Mouse (Mus musculus): ENCODE results near the gene Fat1. TPM values are rescaled to one million over a fixed set of nuclear protein-coding genes. Genes with fewer than 3 reads are reported as not detected.
A peak's percentile ranks its signal among the peaks of the same experiment; 100 is the strongest.

Gene Fat1
- polyA plus RNA-seq, 1 experiment from 2014 or later: 14.8 TPM

DNA sequence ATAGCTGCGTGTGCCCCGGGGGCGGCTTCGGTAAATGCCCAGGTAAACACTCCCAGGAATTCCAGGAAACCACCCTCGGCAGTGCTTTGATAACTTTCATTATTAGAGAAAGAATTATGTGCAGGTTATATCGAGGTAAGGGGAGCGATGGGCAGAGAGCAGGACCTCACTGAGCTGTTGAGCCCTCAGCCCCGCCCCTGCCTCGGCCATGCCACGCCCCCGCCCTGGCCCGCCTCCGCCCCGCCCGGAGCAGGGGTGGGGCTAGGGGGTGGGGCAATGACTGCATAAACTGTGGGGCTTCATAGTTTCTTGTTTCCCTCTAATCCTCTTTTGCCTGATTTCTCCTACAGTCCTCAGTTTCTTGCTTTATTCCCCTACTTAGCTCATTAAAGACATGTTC is 103.1 kb downstream of the Fat1 start:
- Histone ChIP-seq H3K9me3 (ENCODE audit: control insufficient read depth, low read length) (no peaks in the 10 kb centered on the region; the same call in 1 of the 2 replicates), H3K4me3 (ENCODE audit: low read length) (no peak overlapping the region), H3K27me3 (replicated peaks; ENCODE audit: control insufficient read depth, insufficient read depth, low read length) (no peaks in the 10 kb centered on the region), H3K27ac (ENCODE audit: low read depth, low read length) (no peak overlapping the region), H3K4me1 (ENCODE audit: control insufficient read depth, insufficient read depth, low read depth, low read length) (no peaks in the 10 kb centered on the region), H3K4me2 (ENCODE audit: low read length) (no peak overlapping the region), H3K36me3 (ENCODE audit: control insufficient read depth, insufficient read depth, low read length) (peaks cover 51% of the 10 kb centered on the region), H3K9ac (ENCODE audit: low read depth, low read length) (no peak overlapping the region)
- ATAC-seq: no peak
- WGBS: 80% methylated on average over 15 of the region's 15 CpGs

DNA sequence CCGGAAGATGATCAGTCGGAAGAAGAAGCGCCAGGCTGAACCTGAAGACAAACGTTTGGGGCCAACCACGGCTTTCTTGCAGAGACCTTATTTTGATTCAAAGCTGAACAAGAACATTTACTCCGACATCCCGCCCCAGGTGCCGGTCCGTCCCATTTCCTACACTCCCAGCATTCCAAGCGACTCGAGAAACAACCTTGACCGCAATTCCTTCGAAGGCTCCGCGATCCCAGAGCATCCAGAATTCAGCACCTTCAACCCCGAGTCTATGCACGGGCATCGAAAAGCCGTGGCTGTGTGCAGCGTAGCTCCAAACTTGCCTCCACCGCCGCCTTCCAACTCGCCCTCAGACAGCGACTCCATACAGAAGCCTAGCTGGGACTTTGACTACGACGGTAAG is 108.9 kb downstream of the Fat1 start:
- no peak overlapping the region for H3K9ac ChIP-seq (ENCODE audit: low read depth, low read length)
- no peaks in the 10 kb centered on the region for H3K27me3 ChIP-seq (replicated peaks; ENCODE audit: control insufficient read depth, insufficient read depth, low read length)
- H3K27ac ChIP-seq (ENCODE audit: low read depth, low read length): no peak overlapping the region
- no peak for ATAC-seq
- no peak overlapping the region for H3K4me3 ChIP-seq (ENCODE audit: low read length)
- WGBS: 97% methylated on average over 26 of the region's 26 CpGs
- H3K9me3 ChIP-seq (ENCODE audit: control insufficient read depth, low read length): peaks cover 3% of the 10 kb centered on the region; the same call in 1 of the 2 replicates
- peaks cover 43% of the 10 kb centered on the region for H3K36me3 ChIP-seq (ENCODE audit: control insufficient read depth, insufficient read depth, low read length)
- H3K4me1 ChIP-seq (ENCODE audit: control insufficient read depth, insufficient read depth, low read depth, low read length): no peaks in the 10 kb centered on the region
- no peak overlapping the region for H3K4me2 ChIP-seq (ENCODE audit: low read length)

DNA sequence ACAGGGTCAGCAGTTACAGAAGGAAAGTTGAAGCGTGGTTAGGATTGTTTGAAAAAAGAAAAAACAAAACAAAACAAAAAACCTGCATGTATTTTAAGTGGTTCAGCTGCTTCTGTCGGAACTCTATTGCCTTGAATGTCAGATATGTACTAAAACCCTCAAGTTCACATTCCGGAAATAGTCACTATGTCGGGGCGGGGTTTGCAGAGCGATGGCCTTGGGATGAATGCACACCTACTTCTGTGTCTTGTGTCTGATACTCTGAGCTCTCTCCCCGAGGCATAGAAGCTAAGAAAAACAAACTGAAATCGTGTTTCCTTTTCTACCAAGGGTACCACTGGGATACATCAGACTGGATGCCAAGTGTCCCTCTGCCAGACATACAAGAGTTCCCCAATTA is 115.2 kb downstream of the Fat1 start:
- peaks cover 15% of the 10 kb centered on the region for H3K36me3 ChIP-seq (ENCODE audit: control insufficient read depth, insufficient read depth, low read length)
- H3K9ac ChIP-seq (ENCODE audit: low read depth, low read length): no peak overlapping the region
- H3K4me2 ChIP-seq (ENCODE audit: low read length): no peak overlapping the region
- no peak for ATAC-seq
- no peaks in the 10 kb centered on the region for H3K9me3 ChIP-seq (ENCODE audit: control insufficient read depth, low read length)
- H3K27me3 ChIP-seq (replicated peaks; ENCODE audit: control insufficient read depth, insufficient read depth, low read length): no peaks in the 10 kb centered on the region
- WGBS: 92% methylated on average over 8 of the region's 8 CpGs
- H3K27ac ChIP-seq (ENCODE audit: low read depth, low read length): no peak overlapping the region
- no peak overlapping the region for H3K4me3 ChIP-seq (ENCODE audit: low read length)
- H3K4me1 ChIP-seq (ENCODE audit: control insufficient read depth, insufficient read depth, low read depth, low read length): no peaks in the 10 kb centered on the region

DNA sequence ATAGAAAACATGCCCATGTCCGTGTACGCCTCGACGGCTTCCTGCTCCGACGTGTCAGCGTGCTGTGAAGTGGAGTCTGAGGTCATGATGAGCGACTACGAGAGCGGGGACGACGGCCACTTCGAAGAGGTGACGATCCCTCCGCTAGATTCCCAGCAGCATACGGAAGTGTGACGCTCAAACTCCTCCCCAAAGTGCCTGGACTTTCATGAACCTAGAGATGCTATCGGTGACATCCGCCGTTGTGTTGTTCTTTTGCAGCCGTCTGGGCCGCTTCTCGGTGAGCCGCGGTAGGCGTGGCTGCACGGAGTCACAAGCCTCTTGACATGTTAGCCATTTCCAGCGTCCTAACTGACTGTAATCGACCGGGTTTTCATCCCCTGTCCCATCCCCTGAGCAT is 116.0 kb downstream of the Fat1 start:
- no peak for ATAC-seq
- no peak overlapping the region for H3K27ac ChIP-seq (ENCODE audit: low read depth, low read length)
- no peaks in the 10 kb centered on the region for H3K9me3 ChIP-seq (ENCODE audit: control insufficient read depth, low read length)
- peaks cover 14% of the 10 kb centered on the region for H3K36me3 ChIP-seq (ENCODE audit: control insufficient read depth, insufficient read depth, low read length)
- H3K4me3 ChIP-seq (ENCODE audit: low read length): no peak overlapping the region
- no peak overlapping the region for H3K9ac ChIP-seq (ENCODE audit: low read depth, low read length)
- no peaks in the 10 kb centered on the region for H3K4me1 ChIP-seq (ENCODE audit: control insufficient read depth, insufficient read depth, low read depth, low read length)
- no peak overlapping the region for H3K4me2 ChIP-seq (ENCODE audit: low read length)
- WGBS: 96% methylated on average over 30 of the region's 30 CpGs
- no peaks in the 10 kb centered on the region for H3K27me3 ChIP-seq (replicated peaks; ENCODE audit: control insufficient read depth, insufficient read depth, low read length)

DNA sequence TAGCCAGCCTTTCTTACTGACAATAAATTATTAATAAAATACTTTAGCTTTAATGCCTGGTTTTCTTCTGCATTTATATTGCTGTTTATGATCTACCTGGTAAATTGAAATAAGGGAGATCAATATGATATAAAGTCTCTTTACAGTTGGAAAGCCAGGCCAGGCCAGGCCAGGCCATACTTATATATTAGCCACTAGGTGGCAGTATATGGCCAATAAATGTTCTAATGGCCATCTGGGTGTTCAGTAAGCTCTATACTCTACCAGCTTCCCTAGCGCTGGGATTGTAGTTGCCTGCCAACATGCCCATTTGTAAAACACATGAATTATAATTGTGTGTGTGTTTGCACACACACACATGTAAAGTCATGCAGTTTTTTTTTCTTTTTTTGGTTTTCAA is 117.0 kb downstream of the Fat1 start:
- Histone ChIP-seq H3K4me1 (ENCODE audit: control insufficient read depth, insufficient read depth, low read depth, low read length) (no peaks in the 10 kb centered on the region), H3K4me2 (ENCODE audit: low read length) (no peak overlapping the region), H3K27me3 (replicated peaks; ENCODE audit: control insufficient read depth, insufficient read depth, low read length) (no peaks in the 10 kb centered on the region), H3K36me3 (ENCODE audit: control insufficient read depth, insufficient read depth, low read length) (peaks cover 14% of the 10 kb centered on the region), H3K27ac (ENCODE audit: low read depth, low read length) (no peak overlapping the region), H3K4me3 (ENCODE audit: low read length) (no peak overlapping the region), H3K9ac (ENCODE audit: low read depth, low read length) (no peak overlapping the region), H3K9me3 (ENCODE audit: control insufficient read depth, low read length) (no peaks in the 10 kb centered on the region)
- 77% methylated on average over 1 of the region's 1 CpGs for WGBS
- peak; percentile 63; the same call in 1 of the 2 replicates for ATAC-seq

DNA sequence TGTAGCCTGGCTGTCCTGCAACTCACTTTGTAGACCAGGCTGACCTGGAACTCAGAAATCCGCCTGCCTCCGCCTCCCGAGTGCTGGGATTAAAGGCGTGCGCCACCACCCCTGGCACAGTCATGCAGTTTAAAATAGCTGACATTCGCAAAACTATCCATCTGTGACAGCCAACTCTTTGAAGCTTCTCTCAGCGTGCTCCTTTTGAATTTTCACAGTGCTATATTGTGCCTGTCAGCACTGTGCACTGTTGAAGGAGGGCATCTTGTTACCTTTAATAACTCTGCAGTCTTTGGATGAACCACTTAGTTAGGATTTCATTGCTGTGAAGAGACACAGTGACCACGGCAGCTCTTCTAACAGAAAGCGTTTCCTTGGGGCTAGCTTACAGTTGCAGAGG is 117.4 kb downstream of the Fat1 start:
- 88% methylated on average over 9 of the region's 9 CpGs for WGBS
- H3K27me3 ChIP-seq (replicated peaks; ENCODE audit: control insufficient read depth, insufficient read depth, low read length): no peaks in the 10 kb centered on the region
- no peaks in the 10 kb centered on the region for H3K4me1 ChIP-seq (ENCODE audit: control insufficient read depth, insufficient read depth, low read depth, low read length)
- no peaks in the 10 kb centered on the region for H3K9me3 ChIP-seq (ENCODE audit: control insufficient read depth, low read length)
- H3K36me3 ChIP-seq (ENCODE audit: control insufficient read depth, insufficient read depth, low read length): peaks cover 14% of the 10 kb centered on the region
- no peak overlapping the region for H3K4me2 ChIP-seq (ENCODE audit: low read length)
- no peak overlapping the region for H3K4me3 ChIP-seq (ENCODE audit: low read length)
- ATAC-seq: no peak
- no peak overlapping the region for H3K27ac ChIP-seq (ENCODE audit: low read depth, low read length)
- no peak overlapping the region for H3K9ac ChIP-seq (ENCODE audit: low read depth, low read length)

DNA sequence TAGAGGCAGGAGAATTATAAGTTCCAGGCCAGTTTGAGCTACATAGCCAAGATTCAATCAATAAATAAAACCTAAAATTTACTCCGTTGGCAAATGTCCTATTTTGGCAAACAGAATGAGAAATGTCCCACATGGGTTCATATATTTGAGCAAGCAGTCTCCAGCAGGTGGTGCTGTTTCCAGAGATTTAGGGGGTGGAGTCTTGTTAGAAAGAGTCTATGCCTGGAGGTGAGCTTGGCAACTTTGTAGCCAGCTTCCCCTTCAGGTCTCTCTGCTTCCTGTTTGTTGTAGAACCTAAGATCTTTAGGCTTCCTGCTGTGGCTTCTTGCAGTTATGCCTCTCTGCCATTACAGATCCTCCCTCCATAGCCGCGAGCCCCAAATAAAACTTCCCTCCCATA is 120.3 kb downstream of the Fat1 start:
- Histone ChIP-seq H3K27ac (ENCODE audit: low read depth, low read length) (no peak overlapping the region), H3K4me2 (ENCODE audit: low read length) (no peak overlapping the region), H3K4me3 (ENCODE audit: low read length) (no peak overlapping the region), H3K36me3 (ENCODE audit: control insufficient read depth, insufficient read depth, low read length) (peaks cover 14% of the 10 kb centered on the region), H3K27me3 (replicated peaks; ENCODE audit: control insufficient read depth, insufficient read depth, low read length) (no peaks in the 10 kb centered on the region), H3K4me1 (ENCODE audit: control insufficient read depth, insufficient read depth, low read depth, low read length) (no peaks in the 10 kb centered on the region), H3K9me3 (ENCODE audit: control insufficient read depth, low read length) (no peaks in the 10 kb centered on the region), H3K9ac (ENCODE audit: low read depth, low read length) (no peak overlapping the region)
- ATAC-seq: no peak
- 99% methylated on average over 3 of the region's 3 CpGs for WGBS

DNA sequence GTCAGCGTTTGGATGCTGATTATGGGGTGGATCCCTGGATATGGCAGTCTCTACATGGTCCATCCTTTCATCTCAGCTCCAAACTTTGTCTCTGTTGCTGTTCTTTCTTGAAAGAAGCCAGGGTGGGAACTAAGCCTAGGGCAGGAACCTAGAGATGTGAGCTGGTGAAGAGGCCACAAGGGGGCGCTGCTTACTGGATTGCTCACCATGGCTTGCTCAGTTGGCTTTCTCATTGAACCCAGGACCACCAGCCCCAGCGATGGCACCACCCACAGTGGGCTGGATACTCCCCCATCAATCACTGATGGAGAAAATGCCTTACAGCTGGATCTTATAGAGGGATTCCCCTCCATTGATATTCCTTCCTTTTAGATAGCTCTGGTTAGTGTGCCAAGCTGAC is 121.6 kb downstream of the Fat1 start:
- H3K4me3 ChIP-seq (ENCODE audit: low read length): no peak overlapping the region
- no peak overlapping the region for H3K9ac ChIP-seq (ENCODE audit: low read depth, low read length)
- H3K27me3 ChIP-seq (replicated peaks; ENCODE audit: control insufficient read depth, insufficient read depth, low read length): no peaks in the 10 kb centered on the region
- H3K4me1 ChIP-seq (ENCODE audit: control insufficient read depth, insufficient read depth, low read depth, low read length): no peaks in the 10 kb centered on the region
- no peaks in the 10 kb centered on the region for H3K9me3 ChIP-seq (ENCODE audit: control insufficient read depth, low read length)
- peaks cover 5% of the 10 kb centered on the region; the same call in 1 of the 2 replicates for H3K36me3 ChIP-seq (ENCODE audit: control insufficient read depth, insufficient read depth, low read length)
- 10% methylated on average over 2 of the region's 3 CpGs for WGBS
- no peak for ATAC-seq
- no peak overlapping the region for H3K27ac ChIP-seq (ENCODE audit: low read depth, low read length)
- H3K4me2 ChIP-seq (ENCODE audit: low read length): no peak overlapping the region

DNA sequence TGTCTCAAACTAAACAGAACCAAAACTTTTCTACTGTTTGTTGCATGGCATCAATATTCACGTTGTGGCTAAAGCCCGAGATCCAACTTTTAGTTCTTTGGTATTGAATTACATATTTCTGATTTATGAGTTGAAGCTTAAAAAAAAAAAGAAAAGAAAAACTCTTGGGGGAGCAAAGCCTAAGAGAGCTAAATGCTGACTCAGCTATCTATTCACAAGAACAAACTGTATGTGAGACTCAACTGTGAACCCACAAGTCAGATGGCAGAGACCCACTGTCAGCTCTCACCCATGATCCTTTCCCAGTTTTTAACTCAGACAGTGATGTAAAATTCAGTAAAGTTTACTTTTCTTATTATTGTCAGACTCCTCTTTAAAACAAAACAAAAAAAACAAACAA is 124.8 kb downstream of the Fat1 start:
- Histone ChIP-seq H3K4me1 (ENCODE audit: control insufficient read depth, insufficient read depth, low read depth, low read length) (no peaks in the 10 kb centered on the region), H3K9me3 (ENCODE audit: control insufficient read depth, low read length) (no peaks in the 10 kb centered on the region), H3K27me3 (replicated peaks; ENCODE audit: control insufficient read depth, insufficient read depth, low read length) (no peaks in the 10 kb centered on the region), H3K27ac (ENCODE audit: low read depth, low read length) (no peak overlapping the region), H3K9ac (ENCODE audit: low read depth, low read length) (no peak overlapping the region), H3K4me3 (ENCODE audit: low read length) (no peak overlapping the region), H3K36me3 (ENCODE audit: control insufficient read depth, insufficient read depth, low read length) (0 out of 2 replicates have a peak, but pooled peaks cover 2% of the 10 kb centered on the region), H3K4me2 (ENCODE audit: low read length) (no peak overlapping the region)
- ATAC-seq: no peak
- WGBS: 94% methylated on average over 2 of the region's 2 CpGs

DNA sequence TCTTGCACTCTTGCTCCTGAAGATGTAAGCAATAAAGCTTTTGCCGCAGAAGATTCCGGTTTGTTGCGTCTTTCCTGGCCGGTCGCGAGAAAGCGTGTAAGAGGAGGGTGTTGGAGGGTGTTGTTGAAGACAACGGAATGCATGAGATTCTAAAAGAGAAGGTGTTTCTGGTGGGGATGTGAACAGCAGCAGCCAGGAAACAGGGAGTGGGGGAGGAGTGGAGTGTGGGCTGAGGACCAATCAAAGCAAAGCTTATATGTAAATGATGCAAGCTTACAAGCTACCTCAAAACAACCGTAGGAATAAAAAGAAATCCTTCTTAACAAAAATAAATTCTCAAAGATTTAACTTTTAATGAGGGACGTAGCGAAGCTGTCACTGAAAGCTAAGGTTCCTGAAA is 127.1 kb downstream of the Fat1 start:
- 94% methylated on average over 11 of the region's 11 CpGs for WGBS
- no peak for ATAC-seq
- Histone ChIP-seq H3K4me2 (ENCODE audit: low read length) (no peak overlapping the region), H3K27ac (ENCODE audit: low read depth, low read length) (no peak overlapping the region), H3K9me3 (ENCODE audit: control insufficient read depth, low read length) (no peaks in the 10 kb centered on the region), H3K27me3 (replicated peaks; ENCODE audit: control insufficient read depth, insufficient read depth, low read length) (no peaks in the 10 kb centered on the region), H3K4me1 (ENCODE audit: control insufficient read depth, insufficient read depth, low read depth, low read length) (no peaks in the 10 kb centered on the region), H3K9ac (ENCODE audit: low read depth, low read length) (no peak overlapping the region), H3K36me3 (ENCODE audit: control insufficient read depth, insufficient read depth, low read length) (no peaks in the 10 kb centered on the region), H3K4me3 (ENCODE audit: low read length) (no peak overlapping the region)

Measured in hindbrain, embryonic 16.5 days (tissue).